Mouse (Mus musculus): ENCODE results near the gene Mcam.

DNA sequence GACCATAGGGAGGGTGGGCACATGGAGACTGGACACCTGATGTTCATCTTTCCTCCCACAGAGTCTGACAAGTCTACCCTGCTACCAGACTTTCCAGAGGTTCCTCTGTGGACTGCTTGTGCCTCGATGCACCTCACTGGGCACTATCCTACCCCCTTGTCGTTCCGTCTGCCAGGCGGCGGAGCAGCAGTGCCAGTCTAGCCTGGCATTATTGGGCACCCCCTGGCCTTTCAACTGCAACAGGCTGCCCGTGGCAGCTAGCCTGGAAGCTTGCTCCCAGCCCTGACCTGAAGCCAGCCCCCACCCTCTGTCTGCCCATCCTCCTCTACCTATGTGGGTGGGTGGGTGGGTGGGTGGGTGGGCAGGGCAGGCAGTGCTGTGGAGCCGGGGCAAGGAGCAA is 28.1 kb upstream of the Mcam start:
- TF ChIP-seq CTCF (IDR thresholded peaks at IDR 0.05; ENCODE audit: low read depth, low read length) (no peak), EP300 (IDR thresholded peaks at IDR 0.05; ENCODE audit: insufficient read depth, low read depth, low read length) (no peak), POLR2A (IDR thresholded peaks at IDR 0.05; ENCODE audit: insufficient read depth, low read length) (no peak)

Measured in ES-Bruce4 (cell line).